Mouse (Mus musculus) liver (tissue): ENCODE measurements at regions not wholly inside any gene's neighbourhood (a gene's known extent, or its start where the extent isn't known, plus 50 kb on each side); places are given as distances from the start of the nearest gene placed in this dataset.
A peak's percentile ranks its signal among the peaks of the same experiment; 100 is the strongest.

Experiments used
- DNase-seq: peaks from one replicate; pipeline ENCODE4 v3.0.0-alpha.2; 2020; ENCODE audit warnings: mixed read lengths

GRCm38 (mm10) chr14:71882871-71883270 lies 608.8 kb downstream of the Gm9195 start:
- no peak for DNase-seq

- no peak for DNase-seq
Observed at GRCm38 (mm10) chr14:71845546-71845945, 646.1 kb downstream of the Gm9195 start.

- DNase-seq: no peak
Observed at GRCm38 (mm10) chr14:71808863-71809487, 682.7 kb downstream of the Gm9195 start.

GRCm38 (mm10) chr14:71805624-71806023 lies 686.0 kb downstream of the Gm9195 start:
- DNase-seq: no peak

GRCm38 (mm10) chr14:71799861-71800260 lies 691.8 kb downstream of the Gm9195 start:
- DNase-seq: no peak

- no peak for DNase-seq
Observed at GRCm38 (mm10) chr14:71795713-71796112, 695.9 kb downstream of the Gm9195 start.

- no peak for DNase-seq
Observed at GRCm38 (mm10) chr14:71776990-71777525, 714.6 kb downstream of the Gm9195 start.

- DNase-seq: no peak
Observed at GRCm38 (mm10) chr14:71766856-71767255, 724.8 kb downstream of the Gm9195 start.

GRCm38 (mm10) chr14:71728542-71728941 lies 763.1 kb downstream of the Gm9195 start:
- no peak for DNase-seq

- DNase-seq: no peak
Observed at GRCm38 (mm10) chr14:71723526-71723925, 768.1 kb downstream of the Gm9195 start.

- no peak for DNase-seq
Observed at GRCm38 (mm10) chr14:71709528-71710289, 781.9 kb downstream of the Gm9195 start.

GRCm38 (mm10) chr14:71692752-71693437 lies 798.7 kb downstream of the Gm9195 start:
- DNase-seq: no peak

GRCm38 (mm10) chr14:71674564-71674963 lies 817.1 kb downstream of the Gm9195 start:
- DNase-seq: no peak

- DNase-seq: no peak
Observed at GRCm38 (mm10) chr14:71673837-71674236, 817.8 kb downstream of the Gm9195 start.

- DNase-seq: no peak
Observed at GRCm38 (mm10) chr14:71672481-71672880, 819.2 kb downstream of the Gm9195 start.

GRCm38 (mm10) chr14:71671994-71672393 lies 819.6 kb downstream of the Gm9195 start:
- no peak for DNase-seq

GRCm38 (mm10) chr14:71670435-71670834 lies 821.2 kb downstream of the Gm9195 start:
- peak; percentile 52 for DNase-seq

GRCm38 (mm10) chr14:71666656-71667055 lies 825.0 kb downstream of the Gm9195 start:
- DNase-seq: no peak

- DNase-seq: no peak
Observed at GRCm38 (mm10) chr14:71660166-71660565, 831.5 kb downstream of the Gm9195 start.

GRCm38 (mm10) chr14:71654785-71655627 lies 836.6 kb downstream of the Gm9195 start:
- DNase-seq: no peak

GRCm38 (mm10) chr14:71642536-71642935 lies 849.1 kb downstream of the Gm9195 start:
- DNase-seq: no peak

- no peak for DNase-seq
Observed at GRCm38 (mm10) chr14:71639083-71639482, 852.6 kb downstream of the Gm9195 start.

- no peak for DNase-seq
Observed at GRCm38 (mm10) chr14:71635091-71635490, 856.5 kb downstream of the Gm9195 start.
